Mouse (Mus musculus) megakaryocyte, embryonic 14.5 days (primary cell): ENCODE results near the gene Ctsl. TPM values are rescaled to one million over a fixed set of nuclear protein-coding genes. Genes with fewer than 3 reads are reported as not detected.

Experiments used
- H3K27me3 ChIP-seq: replicated peaks from 2 replicates; pipeline ENCODE3; 2012; ENCODE audit warnings: inconsistent platforms
- H3K36me3 ChIP-seq: replicated peaks from 2 replicates; pipeline ENCODE3; 2012; ENCODE audit warnings: low read length, inconsistent platforms, mixed read lengths
- H3K4me1 ChIP-seq: 2 replicates; pipeline ENCODE4 v1.6.1; 2012; ENCODE audit warnings: inconsistent platforms
- H3K4me3 ChIP-seq: replicated peaks from 2 replicates; pipeline ENCODE3; 2012; ENCODE audit warnings: moderate library complexity, mild to moderate bottlenecking, inconsistent platforms
- H3K9me3 ChIP-seq: 2 replicates; pipeline ENCODE4 v1.6.1; 2012; ENCODE audit warnings: inconsistent platforms
- FLI1 ChIP-seq: IDR thresholded peaks from 2 replicates; pipeline ENCODE4 v1.6.1; 2012; ENCODE audit warnings: low read length, inconsistent platforms, mixed read lengths
- GATA1 ChIP-seq: IDR thresholded peaks from 3 replicates; pipeline ENCODE4 v1.6.1; 2012; ENCODE audit warnings: mixed read lengths, low read length, inconsistent platforms, borderline replicate concordance
- polyA plus RNA-seq: library from polyadenylated mRNA; stranded (reverse); fragments of >175 nt; gene quantifications from 2 replicates; pipeline ENCODE4 v1.2.3, GENCODE M21; 2012; ENCODE audit warnings: low replicate concordance; ENCODE audit not compliant: insufficient read depth

Gene Ctsl
- polyA plus RNA-seq, 1 experiment: 15.0 TPM

- Histone ChIP-seq H3K4me1 (peaks cover 47% of the 10 kb centered on the region), H3K4me3 (peak overlapping the region; percentile 62), H3K36me3 (peaks cover 22% of the 10 kb centered on the region), H3K27me3 (no peaks in the 10 kb centered on the region), H3K9me3 (no peaks in the 10 kb centered on the region)
- TF ChIP-seq GATA1: no peak
- TF ChIP-seq FLI1: no peak
These were observed 60.1 kb downstream of the Ctsl start for GRCm38 (mm10) chr13:64310585-64310984.

GRCm38 (mm10) chr13:64309842-64310241 is 60.8 kb downstream of the Ctsl start:
- Histone ChIP-seq H3K9me3 (no peaks in the 10 kb centered on the region), H3K36me3 (peaks cover 28% of the 10 kb centered on the region), H3K4me3 (peak overlapping the region; percentile 82), H3K4me1 (peaks cover 43% of the 10 kb centered on the region), H3K27me3 (no peaks in the 10 kb centered on the region)
- TF ChIP-seq GATA1 (no peak), FLI1 (no peak)

Other genes starting within 250 kb of the Ctsl start
- 12.2 TPM in 1 of 2 replicates, not detected in the other for gene Slc35d2, start 241.5 kb downstream of the Ctsl start, polyA plus RNA-seq
- gene Zfp367, start 217.7 kb downstream of the Ctsl start, polyA plus RNA-seq: 2.1 TPM in 1 of 2 replicates, not detected in the other
- 0.87 and 24.9 TPM in 2 replicates for gene Habp4, start 209.1 kb downstream of the Ctsl start, polyA plus RNA-seq
- gene Cdc14b, start 95.6 kb downstream of the Ctsl start, polyA plus RNA-seq: 0.13 TPM in 1 of 2 replicates, not detected in the other
- 0.85 and 1.3 TPM in 2 replicates for gene Aaed1, start 58.2 kb downstream of the Ctsl start, polyA plus RNA-seq
- 3.2 and 9.6 TPM in 2 replicates for gene Cdk20, start 61.4 kb upstream of the Ctsl start, polyA plus RNA-seq
- gene Fam240b, start 126.9 kb upstream of the Ctsl start, polyA plus RNA-seq: not detected in 2 replicates